Comparison of ENCODE assay signal across 9 mouse cellular contexts in genomic region chrX:151117432-151117831, GRCm38 (mm10). TPM values are rescaled to one million over a fixed set of nuclear protein-coding genes. Genes with fewer than 3 reads are reported as not detected.
DNase-seq lines count a peak whose midpoint lies in the region; ATAC-seq and TF ChIP-seq lines count a peak whose summit lies in the region.
"Had no signal": no experiment of that assay in that cellular context is flagged by ENCODE, and none has a peak within 500 bp of the region (broad histone marks: within the 10 kb centered on the region; RNA-seq: fewer than 3 reads in every experiment).

No protein-coding gene starts in this region.

- H3K9me3 ChIP-seq in intestine, postnatal 0 days (ENCODE audit: control insufficient read depth): no peaks in the 10 kb centered on the region
- H3K9me3 ChIP-seq in intestine, embryonic 16.5 days (ENCODE audit: control insufficient read depth, low read length): no peaks in the 10 kb centered on the region
- H3K9me3 ChIP-seq: embryonic facial prominence, embryonic 13.5 days had no signal

- H3K36me3 ChIP-seq in intestine, postnatal 0 days (ENCODE audit: control insufficient read depth, insufficient read depth): no peaks in the 10 kb centered on the region
- no peaks in the 10 kb centered on the region for H3K36me3 ChIP-seq in intestine, embryonic 16.5 days (ENCODE audit: control insufficient read depth, insufficient read depth, low read length)
- H3K36me3 ChIP-seq: embryonic facial prominence, embryonic 13.5 days had no signal

- ATAC-seq in intestine, postnatal 0 days: no peak
- ATAC-seq in intestine, embryonic 16.5 days: no peak

- TF ChIP-seq CTCF in intestine, postnatal 0 days (IDR thresholded peaks at IDR 0.05; ENCODE audit: low read depth): peak; percentile 63

- peak; percentile 6 for DNase-seq in adrenal gland, adult 2 months
- DNase-seq in adrenal gland, adult 8-10 months: no peak
- DNase-seq in 3T3-L1 (ENCODE audit: low read depth, low spot score): peak; percentile 53
- peak; percentile 31 for DNase-seq in embryo, embryonic 11 days
- DNase-seq in urinary bladder, postnatal 14 days (ENCODE audit: low spot score): no peak
- DNase-seq in layer of hippocampus, adult 8-10 months (ENCODE audit: low spot score in 2 of 2): no peak

- no peak overlapping the region for H3K27ac ChIP-seq in intestine, postnatal 0 days (ENCODE audit: low read depth, low read length)
- H3K27ac ChIP-seq in intestine, embryonic 16.5 days (ENCODE audit: low read length): no peak overlapping the region
- H3K27ac ChIP-seq: embryonic facial prominence, embryonic 13.5 days had no signal

- H3K4me3 ChIP-seq in intestine, postnatal 0 days (ENCODE audit: low read depth, low read length): no peak overlapping the region
- no peak overlapping the region for H3K4me3 ChIP-seq in intestine, embryonic 16.5 days (ENCODE audit: low read length)
- H3K4me3 ChIP-seq: embryonic facial prominence, embryonic 13.5 days had no signal

- H3K4me1 ChIP-seq in intestine, postnatal 0 days (replicated peaks; ENCODE audit: control insufficient read depth, insufficient read depth, low read length): no peaks in the 10 kb centered on the region
- no peaks in the 10 kb centered on the region for H3K4me1 ChIP-seq in intestine, embryonic 16.5 days (ENCODE audit: control insufficient read depth, insufficient read depth, low read length)
- H3K4me1 ChIP-seq: embryonic facial prominence, embryonic 13.5 days had no signal

- H3K27me3 ChIP-seq in intestine, postnatal 0 days (replicated peaks; ENCODE audit: control insufficient read depth, insufficient read depth, low read length): no peaks in the 10 kb centered on the region
- H3K27me3 ChIP-seq in intestine, embryonic 16.5 days (replicated peaks; ENCODE audit: control insufficient read depth, insufficient read depth, low read length): no peaks in the 10 kb centered on the region

- H3K9ac ChIP-seq in intestine, postnatal 0 days (ENCODE audit: low read depth, low read length): no peak overlapping the region
- no peak overlapping the region for H3K9ac ChIP-seq in intestine, embryonic 16.5 days (ENCODE audit: low read depth, low read length)
- H3K9ac ChIP-seq: embryonic facial prominence, embryonic 13.5 days had no signal

- 8% methylated on average over 2 of the region's 2 CpGs for WGBS in intestine, postnatal 0 days
- WGBS in intestine, embryonic 16.5 days: 12% methylated on average over 2 of the region's 2 CpGs

- no peak overlapping the region for H3K4me2 ChIP-seq in intestine, postnatal 0 days (replicated peaks; ENCODE audit: low read depth)
- no peak overlapping the region for H3K4me2 ChIP-seq in intestine, embryonic 16.5 days (ENCODE audit: low read depth, low read length)
- H3K4me2 ChIP-seq: embryonic facial prominence, embryonic 13.5 days had no signal

RNA-seq across cellular contexts. Expression of gene Tsr2, which starts 21.1 kb away (rescaled TPM):
- total RNA-seq in adrenal gland, adult 2 months (2021): 10 to 100 TPM; 37.6 to 46.7 TPM
- 2.9 and 3.3 TPM in 2 replicates for polyA plus RNA-seq in adrenal gland, adult 2 months (2012; rRNA removed)
- 10 to 100 TPM; 50.4 to 58.4 (median 54.8) TPM for total RNA-seq in adrenal gland, adult 8-10 months (2022)
- 13.0 and 13.5 TPM in 2 replicates for polyA plus RNA-seq in intestine, postnatal 0 days (2015; fragmentation: Nextera tagmentation; extraction: Ambion mirVana)
- polyA plus RNA-seq in intestine, embryonic 16.5 days (2015; fragmentation: Nextera tagmentation; extraction: Ambion mirVana): 26.3 and 32.6 TPM in 2 replicates
- total RNA-seq in layer of hippocampus, adult 8-10 months (2022): 10 to 100 TPM; 77.7 to 87.4 (median 82.3) TPM

Comparison
In these comparisons a context has a peak if more than half of its experiments do, and no peak if none do; other contexts are left out.
1. DNase-seq: peak in adrenal gland, adult 2 months (single experiment), 3T3-L1 (single experiment) and embryo, embryonic 11 days (single experiment); none in adrenal gland, adult 8-10 months (single experiment), urinary bladder, postnatal 14 days (single experiment) and layer of hippocampus, adult 8-10 months (0 of 2).